Mouse (Mus musculus): Measurements from ENCODE around the gene Mmp14. TPM values are rescaled to one million over a fixed set of nuclear protein-coding genes. Genes with fewer than 3 reads are reported as not detected.

Mmp14 gene
- polyA plus RNA-seq, 1 experiment from 2014 or later, result 152 TPM

- Histone ChIP-seq H3K4me2 (replicated peaks; ENCODE audit: low read depth, low read length) (peak overlapping the region; percentile 73; the same call in 1 of the 2 replicates), H3K4me1 (ENCODE audit: insufficient read depth, low read length) (peaks cover 21% of the 10 kb centered on the region), H3K36me3 (ENCODE audit: insufficient read depth, low read length) (0 out of 2 replicates have a peak, but pooled peaks cover 9% of the 10 kb centered on the region), H3K27me3 (ENCODE audit: insufficient read depth, low read length) (no peaks in the 10 kb centered on the region), H3K9me3 (ENCODE audit: low read length) (no peaks in the 10 kb centered on the region), H3K9ac (replicated peaks; ENCODE audit: low read length) (no peak overlapping the region), H3K27ac (ENCODE audit: low read length) (no peak overlapping the region), H3K4me3 (ENCODE audit: low read length) (no peak overlapping the region)
- no peak for ATAC-seq (ENCODE audit: low FRiP score, low TSS enrichment)
- 90% methylated on average over 1 of the region's 1 CpGs for WGBS
These were observed 5.9 kb upstream of the Mmp14 start for GRCm38 (mm10) chr14:54425540-54425939.

- 0 out of 2 replicates have a peak, but pooled peaks cover 9% of the 10 kb centered on the region for H3K36me3 ChIP-seq (ENCODE audit: insufficient read depth, low read length)
- ATAC-seq (ENCODE audit: low FRiP score, low TSS enrichment), result peak; percentile 36; the same call in 1 of the 2 replicates
These were observed 5.3 kb upstream of the Mmp14 start for GRCm38 (mm10) chr14:54426003-54426688.

GRCm38 (mm10) chr14:54426689-54427398 lies 4.6 kb upstream of the Mmp14 start, which contains the start of gene Mrpl52:
Gene Mrpl52, plus strand, starts transcription at chr14:54426909.
- WGBS, result under 1% methylated on average over 47 of the region's 48 CpGs
- ATAC-seq (ENCODE audit: low FRiP score, low TSS enrichment), result peak; percentile 74
- H3K27ac ChIP-seq (ENCODE audit: low read length), result peak within 1 kb of the TSS; percentile 91

More at GRCm38 (mm10) chr14:54426003-54426688, 5.3 kb upstream of the Mmp14 start:
- H3K9ac ChIP-seq (replicated peaks; ENCODE audit: low read length), result peak overlapping the region; percentile 91
- peak overlapping the region; percentile 91 for H3K27ac ChIP-seq (ENCODE audit: low read length)
- H3K4me2 ChIP-seq (replicated peaks; ENCODE audit: low read depth, low read length), result peak overlapping the region; percentile 73
- H3K9me3 ChIP-seq (ENCODE audit: low read length), result no peaks in the 10 kb centered on the region
- H3K4me1 ChIP-seq (ENCODE audit: insufficient read depth, low read length), result peaks cover 26% of the 10 kb centered on the region
- WGBS, result 33% methylated on average over 14 of the region's 14 CpGs
- peak overlapping the region; percentile 85 for H3K4me3 ChIP-seq (ENCODE audit: low read length)
- H3K27me3 ChIP-seq (ENCODE audit: insufficient read depth, low read length), result no peaks in the 10 kb centered on the region

GRCm38 (mm10) chr14:54427696-54428095 lies 3.7 kb upstream of the Mmp14 start:
- Histone ChIP-seq H3K9ac (replicated peaks; ENCODE audit: low read length) (no peak overlapping the region), H3K27me3 (ENCODE audit: insufficient read depth, low read length) (no peaks in the 10 kb centered on the region), H3K36me3 (ENCODE audit: insufficient read depth, low read length) (0 out of 2 replicates have a peak, but pooled peaks cover 9% of the 10 kb centered on the region), H3K4me2 (replicated peaks; ENCODE audit: low read depth, low read length) (peak overlapping the region; percentile 73), H3K9me3 (ENCODE audit: low read length) (no peaks in the 10 kb centered on the region), H3K4me3 (ENCODE audit: low read length) (peak overlapping the region; percentile 85), H3K4me1 (ENCODE audit: insufficient read depth, low read length) (peaks cover 26% of the 10 kb centered on the region), H3K27ac (ENCODE audit: low read length) (no peak overlapping the region)
- ATAC-seq (ENCODE audit: low FRiP score, low TSS enrichment), result no peak
- WGBS, result 91% methylated on average over 7 of the region's 7 CpGs

More at GRCm38 (mm10) chr14:54426689-54427398, 4.6 kb upstream of the Mmp14 start, which contains the start of gene Mrpl52:
- peak within 1 kb of the TSS; percentile 73 for H3K4me2 ChIP-seq (replicated peaks; ENCODE audit: low read depth, low read length)
- peak within 1 kb of the TSS; percentile 91 for H3K9ac ChIP-seq (replicated peaks; ENCODE audit: low read length)
- H3K9me3 ChIP-seq (ENCODE audit: low read length), result no peaks in the 10 kb centered on the region
- H3K4me3 ChIP-seq (ENCODE audit: low read length), result peak within 1 kb of the TSS; percentile 85
- 0 out of 2 replicates have a peak, but pooled peaks cover 9% of the 10 kb centered on the region for H3K36me3 ChIP-seq (ENCODE audit: insufficient read depth, low read length)
- peaks cover 26% of the 10 kb centered on the region for H3K4me1 ChIP-seq (ENCODE audit: insufficient read depth, low read length)
- H3K27me3 ChIP-seq (ENCODE audit: insufficient read depth, low read length), result no peaks in the 10 kb centered on the region

- H3K36me3 ChIP-seq (ENCODE audit: insufficient read depth, low read length), result 0 out of 2 replicates have a peak, but pooled peaks cover 9% of the 10 kb centered on the region
- H3K27me3 ChIP-seq (ENCODE audit: insufficient read depth, low read length), result no peaks in the 10 kb centered on the region
- H3K9ac ChIP-seq (replicated peaks; ENCODE audit: low read length), result no peak overlapping the region
- H3K9me3 ChIP-seq (ENCODE audit: low read length), result no peaks in the 10 kb centered on the region
- peaks cover 29% of the 10 kb centered on the region for H3K4me1 ChIP-seq (ENCODE audit: insufficient read depth, low read length)
- H3K4me3 ChIP-seq (ENCODE audit: low read length), result no peak overlapping the region
- no peak overlapping the region for H3K27ac ChIP-seq (ENCODE audit: low read length)
- no peak for ATAC-seq (ENCODE audit: low FRiP score, low TSS enrichment)
- 82% methylated on average over 5 of the region's 5 CpGs for WGBS
- no peak overlapping the region for H3K4me2 ChIP-seq (replicated peaks; ENCODE audit: low read depth, low read length)
These were observed 3.0 kb upstream of the Mmp14 start for GRCm38 (mm10) chr14:54428421-54428820.

GRCm38 (mm10) chr14:54429332-54430093 lies 1.9 kb upstream of the Mmp14 start:
- Histone ChIP-seq H3K27ac (ENCODE audit: low read length) (peak overlapping the region; percentile 96), H3K4me2 (replicated peaks; ENCODE audit: low read depth, low read length) (peak overlapping the region; percentile 65; the same call in 1 of the 2 replicates), H3K4me3 (ENCODE audit: low read length) (0 out of 2 replicates have a peak overlapping the region, but pooled peaks have one; percentile 80), H3K4me1 (ENCODE audit: insufficient read depth, low read length) (peaks cover 40% of the 10 kb centered on the region), H3K27me3 (ENCODE audit: insufficient read depth, low read length) (no peaks in the 10 kb centered on the region), H3K9me3 (ENCODE audit: low read length) (no peaks in the 10 kb centered on the region), H3K36me3 (ENCODE audit: insufficient read depth, low read length) (0 out of 2 replicates have a peak, but pooled peaks cover 9% of the 10 kb centered on the region), H3K9ac (replicated peaks; ENCODE audit: low read length) (peak overlapping the region; percentile 97; the same call in 1 of the 2 replicates)
- WGBS, result 43% methylated on average over 7 of the region's 7 CpGs
- no peak for ATAC-seq (ENCODE audit: low FRiP score, low TSS enrichment)

- Histone ChIP-seq H3K36me3 (ENCODE audit: insufficient read depth, low read length) (peaks cover 13% of the 10 kb centered on the region), H3K4me1 (ENCODE audit: insufficient read depth, low read length) (peaks cover 43% of the 10 kb centered on the region), H3K4me2 (replicated peaks; ENCODE audit: low read depth, low read length) (peak overlapping the region; percentile 65), H3K4me3 (ENCODE audit: low read length) (peak overlapping the region; percentile 80), H3K27me3 (ENCODE audit: insufficient read depth, low read length) (no peaks in the 10 kb centered on the region), H3K9me3 (ENCODE audit: low read length) (no peaks in the 10 kb centered on the region), H3K9ac (replicated peaks; ENCODE audit: low read length) (peak overlapping the region; percentile 97), H3K27ac (ENCODE audit: low read length) (peak overlapping the region; percentile 96)
- 6% methylated on average over 18 of the region's 18 CpGs for WGBS
- ATAC-seq (ENCODE audit: low FRiP score, low TSS enrichment), result no peak
These were observed 836 bp upstream of the Mmp14 start for GRCm38 (mm10) chr14:54430406-54431145.

- H3K9me3 ChIP-seq (ENCODE audit: low read length), result no peaks in the 10 kb centered on the region
- H3K36me3 ChIP-seq (ENCODE audit: insufficient read depth, low read length), result peaks cover 24% of the 10 kb centered on the region
- no peaks in the 10 kb centered on the region for H3K27me3 ChIP-seq (ENCODE audit: insufficient read depth, low read length)
- under 1% methylated on average over 54 of the region's 54 CpGs for WGBS
- H3K4me3 ChIP-seq (ENCODE audit: low read length), result peak overlapping the region; percentile 80
- H3K27ac ChIP-seq (ENCODE audit: low read length), result peak overlapping the region; percentile 96
- H3K4me1 ChIP-seq (ENCODE audit: insufficient read depth, low read length), result peaks cover 37% of the 10 kb centered on the region
- H3K4me2 ChIP-seq (replicated peaks; ENCODE audit: low read depth, low read length), result peak overlapping the region; percentile 65
- peak; percentile 43 for ATAC-seq (ENCODE audit: low FRiP score, low TSS enrichment)
- peak overlapping the region; percentile 97 for H3K9ac ChIP-seq (replicated peaks; ENCODE audit: low read length)
These were observed 845 bp downstream of the Mmp14 start for GRCm38 (mm10) chr14:54432078-54432836.
